Mouse (Mus musculus) spleen, postnatal 36 days (tissue): Measurements from ENCODE around the gene Gata3.

Source experiments
- DNase-seq, 2 experiments: peaks; one replicate each; pipeline ENCODE4 v3.0.0; 2022; ENCODE audit warnings: low spot score in 2 of 2, mixed read lengths in 1 of 2

Gata3 gene

GRCm38 (mm10) chr2:9889651-9890183 lies at the start of gene Gata3:
Gene Gata3 (minus strand): TSS chr2:9890034.
- DNase-seq = no peak

GRCm38 (mm10) chr2:9939250-9939649 lies 49.4 kb upstream of the Gata3 start:
- no peak for DNase-seq

GRCm38 (mm10) chr2:9935965-9936364 lies 46.1 kb upstream of the Gata3 start:
- no peak for DNase-seq

- no peak for DNase-seq
Observed at GRCm38 (mm10) chr2:9926905-9927283, 37.1 kb upstream of the Gata3 start.

GRCm38 (mm10) chr2:9926194-9926904 lies 36.5 kb upstream of the Gata3 start:
- peak in 1 of 2 experiments; percentile 4 for DNase-seq

GRCm38 (mm10) chr2:9918691-9919471 lies 29.0 kb upstream of the Gata3 start:
- no peak for DNase-seq

DNA sequence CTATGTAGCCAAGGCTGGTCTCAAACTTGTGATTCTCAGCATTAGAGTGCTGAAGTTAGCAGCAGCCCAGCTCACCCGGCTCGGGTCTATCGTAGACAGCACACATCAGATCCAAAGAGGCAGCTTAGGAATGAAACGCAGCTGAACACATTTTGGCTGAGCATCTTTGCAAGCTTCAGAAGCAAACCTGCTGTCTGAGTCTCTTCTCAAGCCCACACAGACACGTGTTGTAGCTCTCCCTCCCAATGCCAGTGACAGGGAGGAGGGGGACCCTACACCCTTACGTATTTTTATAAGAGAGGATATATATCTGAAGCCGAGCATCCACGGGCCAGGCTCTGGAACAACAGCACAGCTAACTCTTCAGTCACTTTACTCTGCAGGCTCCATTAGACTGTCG lies 27.8 kb upstream of the Gata3 start:
- no peak for DNase-seq

- DNase-seq = no peak
Observed at GRCm38 (mm10) chr2:9905995-9906394, 16.2 kb upstream of the Gata3 start.

GRCm38 (mm10) chr2:9903854-9904560 lies 14.2 kb upstream of the Gata3 start:
- DNase-seq = no peak

GRCm38 (mm10) chr2:9897846-9898245 lies 8.0 kb upstream of the Gata3 start:
- DNase-seq = no peak

- DNase-seq = no peak
Observed at GRCm38 (mm10) chr2:9896097-9896770, 6.4 kb upstream of the Gata3 start.

- DNase-seq = no peak
Observed at GRCm38 (mm10) chr2:9894836-9895593, 5.2 kb upstream of the Gata3 start.

- no peak for DNase-seq
Observed at GRCm38 (mm10) chr2:9893272-9893953, 3.6 kb upstream of the Gata3 start.

DNA sequence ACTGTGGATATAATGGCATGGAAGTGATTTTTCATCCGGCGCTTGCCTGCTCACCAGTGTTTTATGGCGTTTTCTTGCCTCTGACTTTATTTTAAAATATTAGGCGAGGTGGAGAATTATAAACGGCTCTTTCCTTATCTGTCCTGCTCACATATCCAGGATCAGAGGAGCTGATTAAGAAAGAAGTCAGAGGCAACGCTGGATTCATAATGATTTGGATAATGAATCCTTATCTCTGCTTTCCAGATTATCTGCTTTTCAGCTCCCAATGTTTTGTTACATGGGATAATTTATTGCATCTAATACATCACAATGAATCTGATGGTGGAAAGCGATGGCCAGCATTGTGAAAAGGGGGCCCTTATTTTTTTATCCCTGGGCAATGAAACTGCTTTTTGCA lies 2.7 kb upstream of the Gata3 start:
- no peak for DNase-seq

GRCm38 (mm10) chr2:9890906-9891305 lies 1.1 kb upstream of the Gata3 start:
- no peak for DNase-seq

DNA sequence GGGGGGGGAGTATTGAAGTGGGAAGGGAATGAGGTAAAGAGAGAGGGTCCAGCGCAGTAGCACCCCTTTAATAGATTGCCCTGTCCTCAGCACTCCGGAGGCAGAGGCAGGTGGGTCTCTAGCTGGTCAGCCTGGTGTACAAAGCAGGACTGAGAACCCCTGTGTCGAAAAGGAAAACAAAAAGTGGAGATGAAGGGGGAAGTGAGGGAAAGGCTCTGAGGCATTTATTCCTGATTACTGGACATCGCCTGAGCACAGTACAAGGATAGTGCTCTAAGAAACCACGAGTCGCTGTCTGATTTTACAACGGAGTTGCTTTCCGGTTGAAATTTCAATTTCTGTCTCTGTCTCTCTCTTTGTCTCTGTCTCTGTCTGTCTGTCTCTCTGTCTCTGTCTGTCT lies 417 bp upstream of the Gata3 start:
- DNase-seq = no peak

DNA sequence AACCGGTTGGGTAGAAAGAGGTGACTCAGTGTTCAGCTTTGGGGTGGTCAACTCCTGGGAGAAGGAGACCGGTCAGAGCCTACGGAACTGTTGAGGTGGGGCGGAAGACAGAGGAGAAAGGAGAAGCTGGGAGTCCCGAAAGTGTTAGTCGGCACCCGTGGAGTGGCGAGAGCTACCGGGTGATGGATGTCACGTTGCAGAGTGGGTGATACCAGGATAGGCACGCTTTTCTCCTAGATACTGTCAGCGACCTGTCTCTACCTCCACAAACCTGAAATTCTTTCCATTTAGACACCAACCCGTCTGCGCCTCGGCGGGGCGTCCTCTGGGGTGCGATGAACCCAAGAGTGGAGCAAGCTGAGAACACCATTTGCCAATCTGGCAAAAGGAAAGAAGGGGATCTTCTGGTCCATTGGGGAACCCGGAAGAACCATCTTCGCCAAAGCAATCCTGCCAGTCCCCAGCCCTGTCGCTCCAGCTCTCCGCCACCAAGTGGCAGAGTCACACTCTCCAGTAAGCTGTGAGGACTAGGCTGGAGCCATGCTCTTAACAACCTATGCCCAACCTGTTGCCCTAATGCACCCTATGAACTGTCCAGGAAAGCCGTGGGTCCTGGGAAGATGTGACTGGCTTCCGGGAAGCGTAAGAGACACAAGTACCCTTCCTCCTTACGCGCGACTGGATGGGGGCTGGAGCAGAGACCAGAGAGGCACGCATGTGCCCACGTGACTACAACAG lies 752 bp downstream of the Gata3 start, which contains the start of gene 9230102O04Rik:
TSS of gene 9230102O04Rik (minus strand) at position 628 of the 738 bp plus-strand sequence.
- DNase-seq = no peak

DNA sequence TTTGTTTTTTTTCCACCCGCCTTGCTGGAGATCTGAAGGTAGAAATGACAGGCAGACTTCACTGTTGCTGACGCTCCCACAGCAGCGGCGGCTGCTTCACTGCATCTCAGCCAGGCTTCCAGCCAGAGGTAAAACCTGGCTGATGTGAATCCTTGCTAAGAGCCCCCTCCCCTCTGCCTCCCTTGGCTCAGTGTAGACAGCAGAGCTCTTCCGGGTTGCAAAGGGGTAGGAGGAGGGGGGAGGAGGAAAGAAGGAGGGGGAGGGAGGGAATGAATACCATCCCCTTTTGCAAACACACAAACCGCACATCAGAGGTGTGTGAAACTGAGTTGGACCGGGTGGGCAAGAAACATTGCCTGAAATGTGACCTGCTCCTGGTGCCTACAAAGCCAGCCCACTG lies 2.2 kb downstream of the Gata3 start:
- DNase-seq = no peak

DNA sequence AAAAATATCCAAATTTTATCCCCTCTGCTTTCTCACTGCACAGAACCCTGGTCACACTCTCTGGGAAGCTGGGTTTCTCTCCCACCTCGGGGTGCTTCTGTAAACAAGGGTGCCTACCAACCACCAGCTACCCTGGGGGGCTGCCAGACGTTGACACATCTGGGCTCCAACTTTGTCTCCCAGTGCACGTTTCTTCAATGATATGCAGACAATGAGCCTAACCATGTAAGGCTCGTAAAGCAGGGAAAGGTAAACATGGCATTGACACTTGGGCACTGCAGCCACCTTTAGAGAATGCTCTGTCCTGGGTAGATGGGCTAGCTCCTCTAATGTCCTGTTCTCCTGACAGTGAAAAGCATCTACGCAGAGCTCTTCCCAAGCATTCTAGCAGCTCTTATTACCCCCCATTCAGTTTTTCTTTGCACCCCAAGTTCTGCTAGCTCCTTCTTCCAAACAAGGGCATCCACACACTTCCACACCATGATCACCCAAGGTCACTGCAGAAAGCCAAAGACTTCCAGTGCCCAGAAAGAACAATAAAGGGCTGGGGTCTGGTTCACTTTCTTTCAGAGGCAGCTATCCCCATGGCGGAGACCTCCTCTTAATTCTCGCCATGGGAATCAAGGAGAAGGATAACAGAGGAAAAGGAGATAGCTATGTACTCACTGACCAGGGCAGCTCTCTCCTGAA lies 2.8 kb downstream of the Gata3 start:
- DNase-seq = no peak
